Mouse (Mus musculus) kidney, postnatal 10 days (tissue): ENCODE measurements around the gene Snrpb2.
A peak's percentile ranks its signal among the peaks of the same experiment; 100 is the strongest.

Experiments
- DNase-seq: peaks from one replicate; pipeline ENCODE4 v3.0.0; 2021; ENCODE audit warnings: mixed read lengths

Gene Snrpb2

GRCm38 (mm10) chr2:143094761-143095160 is 31.9 kb downstream of the Snrpb2 start:
- DNase-seq = no peak

- DNase-seq = no peak
Measured at GRCm38 (mm10) chr2:143097170-143097569, 34.3 kb downstream of the Snrpb2 start.

- no peak for DNase-seq
Measured at GRCm38 (mm10) chr2:143113859-143114258, 51.0 kb downstream of the Snrpb2 start.

GRCm38 (mm10) chr2:143114716-143115115 is 51.9 kb downstream of the Snrpb2 start:
- DNase-seq = peak; percentile 6

- no peak for DNase-seq
Measured at GRCm38 (mm10) chr2:143117453-143117852, 54.6 kb downstream of the Snrpb2 start.

GRCm38 (mm10) chr2:143118221-143118620 is 55.4 kb downstream of the Snrpb2 start:
- no peak for DNase-seq
